Mouse (Mus musculus): Measurements from ENCODE around the gene Efna1.

The Efna1 gene

GRCm38 (mm10) chr3:89305551-89306325 lies 24.8 kb upstream of the Efna1 start:
- no peak for DNase-seq (ENCODE audit: low spot score)

DNA sequence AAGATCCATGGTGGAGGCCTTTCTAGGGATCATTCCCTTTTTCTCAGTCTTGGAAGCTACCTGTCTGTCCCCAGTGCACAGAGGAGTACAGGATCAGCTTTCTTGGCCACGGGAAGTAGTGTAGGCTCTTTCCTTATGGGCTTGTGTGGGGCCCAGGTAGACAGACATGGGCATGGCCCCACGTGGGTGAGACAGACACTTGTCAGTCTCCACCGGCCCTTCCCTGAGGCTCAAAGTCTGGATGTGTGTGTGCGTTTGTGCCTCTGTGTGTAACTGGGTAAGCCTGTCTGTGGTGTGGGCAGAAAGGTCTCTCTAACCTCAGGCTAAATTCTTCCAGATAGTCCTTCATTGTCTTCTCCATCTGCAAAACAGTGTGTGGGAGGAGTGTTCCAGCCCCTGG lies 24.2 kb upstream of the Efna1 start:
- no peak for DNase-seq (ENCODE audit: low spot score)

DNA sequence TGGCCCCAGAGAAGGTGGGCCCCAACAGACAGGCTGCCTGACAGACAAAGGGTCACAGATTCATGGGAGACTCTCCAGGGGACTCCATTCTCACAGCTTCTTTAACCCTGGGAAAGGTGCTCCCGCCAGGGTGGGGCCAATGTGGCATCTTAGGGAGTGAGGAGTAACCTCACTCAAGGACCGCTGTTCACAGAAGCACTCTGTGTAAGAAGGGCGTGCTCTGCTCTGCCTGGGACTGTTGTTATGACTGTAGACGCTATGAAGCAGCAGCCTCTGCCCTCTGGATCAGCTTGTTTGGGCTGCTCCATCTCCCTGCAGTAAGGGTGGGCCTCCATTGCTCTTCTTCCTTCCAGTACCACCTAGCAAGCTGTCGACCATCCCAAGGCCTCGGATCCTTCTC lies 23.5 kb upstream of the Efna1 start:
- DNase-seq (ENCODE audit: low spot score): no peak

DNA sequence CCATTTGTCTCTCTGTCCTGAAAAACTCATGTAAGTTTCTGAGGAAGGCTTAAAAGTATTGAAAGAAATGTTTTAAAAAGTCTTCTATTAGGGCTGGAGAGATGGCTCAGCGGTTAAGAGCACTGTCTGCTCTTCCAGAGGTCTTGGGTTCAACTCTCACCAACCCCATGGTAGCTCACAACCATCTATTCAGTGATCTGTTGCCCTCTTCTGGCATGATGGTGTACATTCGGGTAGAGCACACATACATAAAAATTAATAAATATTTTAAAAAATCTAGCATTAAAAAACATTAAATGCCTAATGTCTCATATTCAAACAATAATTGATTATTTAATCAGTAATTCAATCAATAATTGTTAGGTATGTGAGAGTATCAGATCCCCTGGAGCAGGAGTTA lies 19.6 kb upstream of the Efna1 start:
- no peak for DNase-seq (ENCODE audit: low spot score)

GRCm38 (mm10) chr3:89300071-89300470 lies 19.1 kb upstream of the Efna1 start:
- DNase-seq (ENCODE audit: low spot score): no peak

- no peak for DNase-seq (ENCODE audit: low spot score)
Measured at GRCm38 (mm10) chr3:89299499-89299898, 18.6 kb upstream of the Efna1 start.

- no peak for DNase-seq (ENCODE audit: low spot score)
Measured at GRCm38 (mm10) chr3:89298908-89299307, 18.0 kb upstream of the Efna1 start.

DNA sequence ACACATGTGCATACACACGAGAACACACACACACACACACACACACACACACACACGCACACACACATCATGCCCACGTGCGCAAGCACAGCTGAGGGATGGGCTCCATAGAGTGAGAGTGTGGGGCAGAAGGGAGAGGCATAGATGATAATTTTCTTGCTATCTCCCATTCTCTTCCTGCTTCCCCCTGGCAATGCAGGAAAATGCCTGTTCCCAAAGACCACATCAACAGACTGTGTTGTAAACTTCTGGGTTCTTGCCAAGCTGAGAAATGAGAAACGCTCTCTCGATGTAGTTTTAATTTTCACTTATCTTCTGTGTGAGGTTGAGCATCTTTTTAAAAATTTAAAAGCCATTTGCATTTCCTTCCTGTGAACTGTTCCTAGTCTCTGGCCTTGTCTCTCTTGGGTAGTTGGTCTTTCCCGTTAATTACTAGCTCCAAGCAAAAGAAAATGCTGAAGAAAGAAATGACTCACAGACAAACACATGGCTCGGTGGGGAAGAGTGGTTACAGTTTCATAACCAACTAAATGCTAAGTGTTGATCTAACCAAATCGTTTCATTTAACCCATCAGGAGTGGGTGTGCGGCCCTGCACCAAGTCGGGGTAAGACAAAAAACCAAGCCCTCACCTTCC lies 15.9 kb upstream of the Efna1 start:
- no peak for DNase-seq (ENCODE audit: low spot score)

- no peak for DNase-seq (ENCODE audit: low spot score)
Measured at GRCm38 (mm10) chr3:89295685-89296230, 14.8 kb upstream of the Efna1 start.

GRCm38 (mm10) chr3:89294195-89294594 lies 13.3 kb upstream of the Efna1 start:
- DNase-seq (ENCODE audit: low spot score): no peak

DNA sequence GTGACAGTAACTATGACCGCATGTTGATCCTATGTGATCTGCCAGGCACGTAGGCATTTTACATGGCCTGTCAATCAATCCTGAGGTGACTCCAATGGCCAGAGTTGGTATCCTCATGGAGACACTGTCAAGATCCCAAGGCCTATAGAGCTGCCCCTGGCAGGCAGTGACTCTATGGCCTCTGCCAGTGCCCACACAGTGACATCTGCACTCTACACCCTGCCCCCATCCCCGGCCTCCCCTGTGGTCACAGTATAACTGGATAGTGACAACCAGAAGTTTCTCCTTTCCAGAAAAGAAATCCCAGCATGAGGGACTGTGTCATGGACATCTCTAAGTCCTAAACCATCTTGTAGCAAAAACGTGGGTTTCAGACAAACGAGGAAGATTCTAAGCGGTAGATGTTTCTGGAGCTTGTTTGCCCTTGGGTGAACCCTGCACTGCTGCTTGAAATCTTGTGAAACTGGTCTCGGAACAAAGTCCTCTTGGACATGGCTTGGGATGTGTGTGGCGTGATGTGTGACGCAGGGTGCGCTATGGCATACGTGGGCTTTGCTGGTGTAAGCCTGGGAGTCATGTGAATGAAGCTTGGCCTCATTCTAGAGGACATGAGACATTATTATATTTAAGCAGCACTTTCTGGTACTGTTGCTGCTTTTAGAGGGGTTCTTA lies 12.4 kb upstream of the Efna1 start:
- no peak for DNase-seq (ENCODE audit: low spot score)

DNA sequence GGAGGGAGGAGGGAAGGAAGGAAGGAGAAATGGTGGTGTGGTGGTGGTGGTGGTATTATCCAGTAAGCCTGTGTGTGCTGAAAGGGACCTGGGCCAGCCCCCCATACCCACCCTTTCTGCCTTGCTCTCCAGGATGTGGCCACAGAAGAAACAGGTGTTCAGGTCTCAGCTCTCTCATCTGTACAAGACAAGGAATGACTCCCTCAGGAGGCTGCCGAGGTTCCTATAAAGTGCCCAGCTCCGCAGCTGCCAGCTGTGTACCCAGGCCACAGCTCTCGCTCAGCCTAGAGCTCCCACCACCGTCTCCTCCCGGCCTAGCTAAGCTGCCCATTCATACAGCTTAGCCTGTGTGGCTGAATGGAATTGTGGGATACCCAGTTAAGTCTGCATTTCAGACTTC lies 11.4 kb upstream of the Efna1 start:
- DNase-seq (ENCODE audit: low spot score): no peak

DNA sequence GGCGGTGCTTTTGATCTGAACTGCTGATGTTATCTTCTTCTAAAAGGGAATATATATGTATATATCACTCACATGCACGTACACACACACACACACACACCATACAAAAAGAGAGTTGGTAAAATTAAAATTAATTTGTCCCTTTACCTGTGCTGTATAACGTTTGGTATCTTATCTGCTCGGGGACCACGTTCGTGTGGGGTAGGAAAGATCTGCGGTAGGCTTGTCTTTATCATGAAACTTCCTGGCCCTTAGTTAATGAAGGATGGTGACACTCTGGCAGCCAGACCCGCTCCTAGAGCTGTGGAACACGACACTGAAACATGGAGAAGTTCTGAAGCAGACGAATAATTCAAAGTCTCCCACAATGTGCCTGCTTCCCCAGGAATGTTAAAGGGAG lies 10.9 kb upstream of the Efna1 start:
- DNase-seq (ENCODE audit: low spot score): no peak

DNA sequence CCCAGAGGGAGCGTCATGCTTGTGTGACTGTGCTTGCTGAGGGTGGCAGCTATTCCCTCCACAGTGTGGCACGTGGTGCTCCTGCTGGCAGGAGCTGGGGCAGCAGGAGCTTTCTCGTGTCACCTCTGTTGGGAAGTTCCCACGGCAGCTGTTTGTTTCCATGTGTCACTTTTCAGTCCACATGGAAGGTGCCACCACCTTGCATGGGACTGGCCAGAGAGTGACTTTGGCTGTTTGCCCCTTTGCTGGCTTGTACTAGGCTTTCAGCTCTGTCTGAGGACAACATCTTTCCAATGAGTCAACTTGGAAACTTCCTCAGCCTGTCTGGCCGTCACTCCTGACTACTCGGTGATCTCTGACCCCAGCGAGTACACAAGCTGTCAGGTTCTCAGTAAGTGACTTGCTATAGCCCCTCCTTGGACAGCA lies 7.6 kb upstream of the Efna1 start:
- DNase-seq (ENCODE audit: low spot score): no peak

GRCm38 (mm10) chr3:89287286-89287685 lies 6.3 kb upstream of the Efna1 start:
- no peak for DNase-seq (ENCODE audit: low spot score)

GRCm38 (mm10) chr3:89285526-89285925 lies 4.6 kb upstream of the Efna1 start:
- no peak for DNase-seq (ENCODE audit: low spot score)

DNA sequence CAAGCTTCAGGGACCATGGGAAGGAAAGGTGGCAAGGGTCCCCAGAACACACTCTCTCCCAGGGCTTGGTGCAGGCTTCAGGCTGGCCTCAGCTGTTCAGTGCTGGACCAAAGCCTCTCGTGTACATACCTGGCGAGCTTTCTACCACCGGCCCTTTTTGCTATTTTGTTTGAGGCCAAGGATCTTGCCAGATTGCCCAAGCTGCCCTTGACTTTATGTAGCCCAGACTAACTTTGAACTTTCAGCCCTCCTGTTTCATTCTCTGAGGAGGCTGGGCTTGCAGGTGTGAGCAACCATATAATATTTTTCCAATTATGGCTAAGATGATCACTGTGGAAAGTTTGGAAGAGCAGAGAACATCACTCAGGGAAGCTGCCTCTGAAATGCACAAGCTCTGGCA lies 3.3 kb upstream of the Efna1 start:
- DNase-seq (ENCODE audit: low spot score): no peak

DNA sequence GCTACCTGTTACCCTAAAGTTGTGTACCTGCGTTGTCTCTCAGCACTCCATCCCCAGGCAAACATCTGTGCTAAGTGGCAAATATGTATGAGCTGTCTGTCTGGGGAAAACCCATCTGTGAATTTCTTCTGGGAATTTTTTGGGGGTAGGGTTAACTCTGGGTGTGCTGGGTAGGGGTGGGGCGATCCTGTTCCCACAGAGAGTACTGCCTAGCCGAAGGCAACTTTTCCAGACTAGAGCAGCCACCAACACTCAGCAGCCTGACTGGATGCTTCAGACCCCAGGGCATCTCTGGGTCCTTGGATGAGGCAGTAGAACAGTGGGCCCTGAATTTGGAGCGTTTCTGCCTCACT lies 1.3 kb upstream of the Efna1 start:
- DNase-seq (ENCODE audit: low spot score): no peak

- peak; percentile 91 for DNase-seq (ENCODE audit: low spot score)
Measured at GRCm38 (mm10) chr3:89281579-89282290, 793 bp upstream of the Efna1 start.

- peak; percentile 52 for DNase-seq (ENCODE audit: low spot score)
Measured at GRCm38 (mm10) chr3:89280050-89280605, 814 bp downstream of the Efna1 start.

DNA sequence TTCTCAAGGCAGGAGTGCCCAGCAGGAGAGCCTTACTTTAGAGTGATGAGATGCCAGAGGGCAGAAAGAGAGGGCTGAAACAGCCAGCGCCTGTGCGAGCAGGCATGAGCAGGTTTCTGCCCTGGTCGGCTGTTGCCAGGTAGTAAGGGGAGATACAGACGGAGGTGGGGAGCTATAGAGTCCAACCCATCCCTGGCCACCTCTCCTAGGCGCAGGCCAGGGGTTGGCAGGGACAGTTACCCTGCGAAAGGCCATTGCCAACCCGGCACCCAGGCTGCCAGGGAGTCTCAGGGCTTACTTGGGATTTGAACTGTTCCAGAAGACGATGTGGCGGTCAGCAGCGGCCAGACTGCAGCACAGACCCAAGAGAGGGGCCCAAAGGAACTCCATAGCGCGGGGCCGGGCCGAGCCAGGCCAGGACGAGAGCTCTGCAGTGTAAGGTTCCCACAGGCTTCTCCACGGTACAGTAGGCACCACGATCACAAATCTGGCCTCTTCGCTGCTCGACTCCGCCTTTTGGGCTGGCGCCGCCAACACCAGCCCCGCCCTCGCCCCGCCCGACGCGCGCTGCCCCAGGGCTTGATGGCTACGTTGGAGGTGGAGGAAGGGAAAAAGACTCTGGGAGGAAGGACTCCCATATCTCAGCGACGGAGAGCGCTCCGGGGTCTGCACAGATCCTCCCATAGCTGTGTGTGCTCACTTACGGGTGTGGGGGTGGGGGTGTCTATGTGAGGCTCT lies 1.6 kb downstream of the Efna1 start:
- DNase-seq (ENCODE audit: low spot score): peak; percentile 79
